Mouse (Mus musculus): ENCODE data around the gene Slc37a4.
A peak's percentile ranks its signal among the peaks of the same experiment; 100 is the strongest.
"Not testable (repeated sequence)": the region's sequence is repeated elsewhere in the genome, so short reads cannot be mapped to it uniquely, and the experiment has no call there.

The Slc37a4 gene

GRCm38 (mm10) chr9:44432577-44433185 is 36.0 kb downstream of the Slc37a4 start:
- no peak for DNase-seq (ENCODE audit: inconsistent age in 2 of 2, low spot score in 1 of 2)

- no peak for DNase-seq (ENCODE audit: inconsistent age in 2 of 2, low spot score in 1 of 2)
Measured at GRCm38 (mm10) chr9:44435747-44436146, 39.1 kb downstream of the Slc37a4 start.

GRCm38 (mm10) chr9:44440961-44441360 is 44.3 kb downstream of the Slc37a4 start, which contains the start of gene Foxr1:
Gene Foxr1, minus strand, starts transcription at chr9:44441136.
- no peak for DNase-seq (ENCODE audit: inconsistent age in 2 of 2, low spot score in 1 of 2)

- not testable (repeated sequence) for DNase-seq (ENCODE audit: inconsistent age in 2 of 2, low spot score in 1 of 2)
Measured at GRCm38 (mm10) chr9:44444402-44445025, 47.9 kb downstream of the Slc37a4 start.

GRCm38 (mm10) chr9:44450387-44450786 is 53.7 kb downstream of the Slc37a4 start:
- peak in 1 of 2 experiments; percentile 45 for DNase-seq (ENCODE audit: inconsistent age in 2 of 2, low spot score in 1 of 2)
